Comparison of ENCODE assay signal across 8 mouse cellular contexts in genomic region chr1:53706431-53707361, GRCm38 (mm10). TPM values are rescaled to one million over a fixed set of nuclear protein-coding genes. Genes with fewer than 3 reads are reported as not detected.
DNase-seq lines count a peak whose midpoint lies in the region; ATAC-seq and TF ChIP-seq lines count a peak whose summit lies in the region.

TSS of gene Dnah7a (minus strand) at chr1:53706784.

- peak; percentile 92 for ATAC-seq in hindbrain, postnatal 0 days

- H3K36me3 ChIP-seq in hindbrain, postnatal 0 days (ENCODE audit: insufficient read depth, low read length): no peaks in the 10 kb centered on the region
- H3K36me3 ChIP-seq in midbrain, embryonic 10.5 days: no peaks in the 10 kb centered on the region

- H3K9me3 ChIP-seq in hindbrain, postnatal 0 days (ENCODE audit: low read length): no peaks in the 10 kb centered on the region
- no peaks in the 10 kb centered on the region for H3K9me3 ChIP-seq in midbrain, embryonic 10.5 days (replicated peaks)

- TF ChIP-seq CTCF in hindbrain, postnatal 0 days (IDR thresholded peaks at IDR 0.05; ENCODE audit: low read depth): peak; percentile 77

- WGBS in hindbrain, postnatal 0 days: 11% methylated on average over 42 of the region's 42 CpGs
- 15% methylated on average over 42 of the region's 42 CpGs for WGBS in midbrain, embryonic 10.5 days

- H3K4me2 ChIP-seq in hindbrain, postnatal 0 days (ENCODE audit: low read depth, low read length): peak within 1 kb of the TSS; percentile 72

- peak within 1 kb of the TSS; percentile 55 for H3K4me3 ChIP-seq in hindbrain, postnatal 0 days (ENCODE audit: low read length)
- H3K4me3 ChIP-seq in midbrain, embryonic 10.5 days: peak within 1 kb of the TSS; percentile 61

- intact Hi-C loops in left cerebral cortex, postnatal 25 days (cut with DNase I): no loop called here

- H3K4me1 ChIP-seq in hindbrain, postnatal 0 days (ENCODE audit: insufficient read depth, low read length): no peaks in the 10 kb centered on the region
- peaks cover 8% of the 10 kb centered on the region for H3K4me1 ChIP-seq in midbrain, embryonic 10.5 days

- no peaks in the 10 kb centered on the region for H3K27me3 ChIP-seq in hindbrain, postnatal 0 days (ENCODE audit: insufficient read depth, low read length)
- no peaks in the 10 kb centered on the region for H3K27me3 ChIP-seq in midbrain, embryonic 10.5 days (ENCODE audit: low read depth, poor library complexity, severe bottlenecking)

- H3K27ac ChIP-seq in hindbrain, postnatal 0 days: peak within 1 kb of the TSS; percentile 73
- H3K27ac ChIP-seq in midbrain, embryonic 10.5 days (replicated peaks): peak within 1 kb of the TSS; percentile 89

- peak; percentile 14 to 55 for DNase-seq in adrenal gland, adult (ENCODE audit: inconsistent age in 2 of 2, low spot score in 1 of 2)
- DNase-seq in adrenal gland, postnatal 4 days (ENCODE audit: low spot score in 2 of 2): no peak
- peak; percentile 11 for DNase-seq in cerebellum, adult 9-10 months
- DNase-seq in frontal cortex, postnatal 10 days (ENCODE audit: low spot score in 2 of 2): peak; percentile 29 to 59
- DNase-seq in hindbrain, postnatal 0 days (ENCODE audit: low spot score): peak; percentile 88
- DNase-seq in left cerebral cortex, postnatal 25 days (ENCODE audit: low spot score in 2 of 2): peak; percentile 69 to 72
- peak; percentile 81 for DNase-seq in midbrain, embryonic 10.5 days (ENCODE audit: low spot score)
- DNase-seq in skeletal muscle tissue, adult 2 months (ENCODE audit: low read depth, low spot score): peak; percentile 7

- H3K9ac ChIP-seq in hindbrain, postnatal 0 days (replicated peaks; ENCODE audit: low read length): peak within 1 kb of the TSS; percentile 51

RNA-seq across cellular contexts. Expression of gene Dnah7a, which starts in this region (rescaled TPM):
- total RNA-seq in adrenal gland, postnatal 4 days (2021): under 1 TPM; 0.20 to 0.93 TPM
- total RNA-seq in hindbrain, postnatal 0 days (2014; rRNA removed): 1.4 and 11.7 TPM in 2 replicates
- polyA plus RNA-seq in hindbrain, postnatal 0 days (2015; fragmentation: Nextera tagmentation; extraction: Ambion mirVana): 6.8 and 7.9 TPM in 2 replicates
- total RNA-seq in left cerebral cortex, postnatal 25 days (2021): 1 to 10 TPM; 5.9 to 6.8 TPM
- polyA plus RNA-seq in midbrain, embryonic 10.5 days (2016; fragmentation: Nextera tagmentation; extraction: Ambion mirVana): 8.5 and 9.3 TPM in 2 replicates

Comparison
In these comparisons a context has a peak if more than half of its experiments do, and no peak if none do; other contexts are left out.
1. DNase-seq: peak in adrenal gland, adult (2 of 2), cerebellum, adult 9-10 months (single experiment), frontal cortex, postnatal 10 days (2 of 2), hindbrain, postnatal 0 days (single experiment), left cerebral cortex, postnatal 25 days (2 of 2), midbrain, embryonic 10.5 days (single experiment) and skeletal muscle tissue, adult 2 months (single experiment); none in adrenal gland, postnatal 4 days (0 of 2).